Mouse (Mus musculus): ENCODE measurements around the gene Gm28230.

GRCm38 (mm10) chr2:74703317-74703716 is 23.2 kb upstream of the Gm28230 start:
- no peak for TF ChIP-seq CTCF (IDR thresholded peaks at IDR 0.05; ENCODE audit: insufficient read depth, low read depth, low read length)
- no peak for TF ChIP-seq POLR2A (IDR thresholded peaks at IDR 0.05; ENCODE audit: insufficient read depth, low read depth, low read length)
